In the genomic region with DNA sequence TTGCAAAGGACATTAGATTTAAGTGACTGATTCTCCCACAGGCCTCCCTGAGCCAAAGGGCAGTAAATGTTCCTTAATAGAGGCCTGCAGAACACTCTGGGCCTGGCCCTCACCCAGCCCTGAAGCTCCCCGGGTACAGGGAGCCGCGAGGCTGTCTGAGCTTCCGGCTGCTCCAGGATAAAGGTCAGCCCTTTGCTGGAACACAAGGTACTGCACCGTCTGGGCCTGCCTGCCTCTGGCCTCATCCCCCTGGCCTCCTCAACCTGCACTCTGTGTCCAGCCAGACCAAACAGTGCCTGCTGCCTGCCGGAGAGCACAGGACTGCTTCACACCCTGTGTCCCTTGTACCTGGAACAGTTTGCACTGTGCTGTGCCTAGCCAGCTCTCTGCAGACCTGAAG, we compare ENCODE assay signal across 8 mouse cellular contexts. TPM values are rescaled to one million over a fixed set of nuclear protein-coding genes. Genes with fewer than 3 reads are reported as not detected.
A peak's percentile ranks its signal among the peaks of the same experiment; 100 is the strongest.
DNase-seq lines count a peak whose midpoint lies in the region; ATAC-seq lines count a peak whose summit lies in the region.
"Had no signal": no experiment of that assay in that cellular context is flagged by ENCODE, and none has a peak within 500 bp of the region (broad histone marks: within the 10 kb centered on the region; RNA-seq: fewer than 3 reads in every experiment).

No protein-coding gene starts in this region.

- H3K36me3 ChIP-seq in liver, embryonic 13.5 days: no peaks in the 10 kb centered on the region

- H3K4me1 ChIP-seq in liver, embryonic 13.5 days (replicated peaks): peaks cover 50% of the 10 kb centered on the region

- H3K9me3 ChIP-seq in liver, embryonic 13.5 days (replicated peaks): no peaks in the 10 kb centered on the region

- peaks cover 52% of the 10 kb centered on the region for H3K27me3 ChIP-seq in liver, embryonic 13.5 days

- ATAC-seq in liver, embryonic 13.5 days (ENCODE audit: low read depth): peak; percentile 38; the same call in 1 of the 2 replicates
- no peak for ATAC-seq in megakaryocyte-erythroid progenitor cell, adult 5-6 weeks (replicated peaks; ENCODE audit: low FRiP score, low TSS enrichment, poor library complexity, severe bottlenecking)

- H3K4me3 ChIP-seq in liver, embryonic 13.5 days (replicated peaks): no peak overlapping the region

- peak; percentile 29 for DNase-seq in MN1 (ENCODE audit: low spot score)
- DNase-seq in adrenal gland, postnatal 14 days: peak; percentile 87
- DNase-seq in heart, postnatal 25 days (ENCODE audit: low spot score): peak; percentile 83
- DNase-seq in liver, embryonic 13.5 days: no peak
- DNase-seq in frontal cortex, postnatal 10 days (ENCODE audit: low spot score in 2 of 2): no peak
- no peak for DNase-seq in right cerebral cortex, postnatal 10 days (ENCODE audit: low spot score in 2 of 2)

- intact Hi-C loops in heart, postnatal 25 days (cut with DNase I): no loop called here

- no peak overlapping the region for H3K4me2 ChIP-seq in liver, embryonic 13.5 days

- H3K27ac ChIP-seq in liver, embryonic 13.5 days: peak overlapping the region; percentile 8

- H3K9ac ChIP-seq in liver, embryonic 13.5 days: no peak overlapping the region

- 48% methylated on average over 6 of the region's 6 CpGs for WGBS in liver, embryonic 13.5 days (ENCODE audit: insufficient replicate concordance)

RNA-seq across cellular contexts. Expression of a gene that starts 4.6 kb away (rescaled TPM):
- total RNA-seq in adrenal gland, postnatal 14 days (2021): 73.0 and 118 TPM in 2 replicates
- 10 to 100 TPM; 33.0 to 41.0 TPM for total RNA-seq in heart, postnatal 25 days (2021)
- 10.8 and 12.0 TPM in 2 replicates for polyA plus RNA-seq in liver, embryonic 13.5 days (2015; fragmentation: Nextera tagmentation; extraction: Ambion mirVana)
- total RNA-seq in megakaryocyte-erythroid progenitor cell, adult 5-6 weeks (2014; fragmentation: Nextera tagmentation): 19.8 and 32.3 TPM in 2 replicates
- total RNA-seq in megakaryocyte-erythroid progenitor cell, adult 5-6 weeks (2017): 19.9 and 25.1 TPM in 2 replicates

RNA-seq across cellular contexts. Expression of a gene that starts 17.9 kb away (rescaled TPM):
- total RNA-seq in adrenal gland, postnatal 14 days (2021): not detected in 2 replicates
- not detected for total RNA-seq in heart, postnatal 25 days (2021)
- not detected in 2 replicates for polyA plus RNA-seq in liver, embryonic 13.5 days (2015; fragmentation: Nextera tagmentation; extraction: Ambion mirVana)
- total RNA-seq in megakaryocyte-erythroid progenitor cell, adult 5-6 weeks (2014; fragmentation: Nextera tagmentation): not detected in 2 replicates
- not detected in 2 replicates for total RNA-seq in megakaryocyte-erythroid progenitor cell, adult 5-6 weeks (2017)
- polyA plus RNA-seq: lung, embryonic 16.5 days had no signal

RNA-seq across cellular contexts. Expression of a gene that starts 36.5 kb away (rescaled TPM):
- total RNA-seq in adrenal gland, postnatal 14 days (2021): not detected in 2 replicates
- total RNA-seq in heart, postnatal 25 days (2021): not detected
- polyA plus RNA-seq in liver, embryonic 13.5 days (2015; fragmentation: Nextera tagmentation; extraction: Ambion mirVana): not detected in 2 replicates
- total RNA-seq in megakaryocyte-erythroid progenitor cell, adult 5-6 weeks (2014; fragmentation: Nextera tagmentation): not detected in 2 replicates
- not detected in 2 replicates for total RNA-seq in megakaryocyte-erythroid progenitor cell, adult 5-6 weeks (2017)
- polyA plus RNA-seq: lung, embryonic 16.5 days had no signal

RNA-seq across cellular contexts. Expression of a gene that starts 47.9 kb away (rescaled TPM):
- total RNA-seq in adrenal gland, postnatal 14 days (2021): not detected in 2 replicates
- not detected for total RNA-seq in heart, postnatal 25 days (2021)
- 3.2 and 3.4 TPM in 2 replicates for polyA plus RNA-seq in liver, embryonic 13.5 days (2015; fragmentation: Nextera tagmentation; extraction: Ambion mirVana)
- not detected in 2 replicates for total RNA-seq in megakaryocyte-erythroid progenitor cell, adult 5-6 weeks (2014; fragmentation: Nextera tagmentation)
- not detected in 2 replicates for total RNA-seq in megakaryocyte-erythroid progenitor cell, adult 5-6 weeks (2017)

Comparison
In these comparisons a context has a peak if more than half of its experiments do, and no peak if none do; other contexts are left out.
1. DNase-seq: peak in MN1 (single experiment), adrenal gland, postnatal 14 days (single experiment) and heart, postnatal 25 days (single experiment); none in liver, embryonic 13.5 days (single experiment), frontal cortex, postnatal 10 days (0 of 2) and right cerebral cortex, postnatal 10 days (0 of 2).